Mouse (Mus musculus) kidney, embryonic 15.5 days (tissue): Measurements from ENCODE around the gene Tmem129. TPM values are rescaled to one million over a fixed set of nuclear protein-coding genes. Genes with fewer than 3 reads are reported as not detected.

Experiments used
- ATAC-seq: fragments of 200-750 bp; cut with Nextera tagmentation; replicated peaks from 2 replicates; pipeline ENCODE4 v1.8.0; 2017; ENCODE audit warnings: moderate TSS enrichment; ENCODE audit not compliant: low FRiP score
- H3K27ac ChIP-seq: fragments of 300-500 bp; sonication (generic); 2 replicates; pipeline ENCODE4 v1.5.1; 2015; ENCODE audit warnings: mild to moderate bottlenecking, inconsistent platforms
- H3K27me3 ChIP-seq: fragments of 300-500 bp; sonication (generic); 2 replicates; pipeline ENCODE4 v1.6.1; 2015; ENCODE audit warnings: inconsistent platforms
- H3K36me3 ChIP-seq: fragments of 300-500 bp; sonication (generic); 2 replicates; pipeline ENCODE4 v1.6.1; 2015; ENCODE audit warnings: inconsistent platforms
- H3K4me1 ChIP-seq: fragments of 300-500 bp; sonication (generic); 2 replicates; pipeline ENCODE4 v1.6.1; 2015; ENCODE audit warnings: inconsistent platforms
- H3K4me2 ChIP-seq: fragments of 300-500 bp; sonication (generic); 2 replicates; pipeline ENCODE4 v1.6.1; 2015; ENCODE audit warnings: moderate library complexity, mild to moderate bottlenecking, inconsistent platforms
- H3K4me3 ChIP-seq: fragments of 300-500 bp; sonication (generic); replicated peaks from 2 replicates; pipeline ENCODE4 v1.5.1; 2015; ENCODE audit warnings: mild to moderate bottlenecking, inconsistent platforms
- H3K9ac ChIP-seq: fragments of 300-500 bp; sonication (generic); 2 replicates; pipeline ENCODE4 v1.6.1; 2015; ENCODE audit warnings: mild to moderate bottlenecking, inconsistent platforms
- H3K9me3 ChIP-seq: fragments of 300-500 bp; sonication (generic); replicated peaks from 2 replicates; pipeline ENCODE4 v1.6.1; 2016; ENCODE audit warnings: inconsistent platforms
- WGBS: fragments of 180-500 bp; shearing (Covaris S2); methylation state at CpG from one replicate; pipeline ENCODE4 v1.1.7; 2015; ENCODE audit warnings: mixed read lengths; 5-methylcytosine and 5-hydroxymethylcytosine counted together
- polyA plus RNA-seq: library from polyadenylated mRNA; unstranded; fragments of >200 nt; fragmentation: Nextera tagmentation; extraction: Ambion mirVana; gene quantifications from 2 replicates; pipeline ENCODE4 v1.2.1, GENCODE M21; 2015

The Tmem129 gene
- polyA plus RNA-seq, 1 experiment from 2014 or later, result 37.5 TPM

DNA sequence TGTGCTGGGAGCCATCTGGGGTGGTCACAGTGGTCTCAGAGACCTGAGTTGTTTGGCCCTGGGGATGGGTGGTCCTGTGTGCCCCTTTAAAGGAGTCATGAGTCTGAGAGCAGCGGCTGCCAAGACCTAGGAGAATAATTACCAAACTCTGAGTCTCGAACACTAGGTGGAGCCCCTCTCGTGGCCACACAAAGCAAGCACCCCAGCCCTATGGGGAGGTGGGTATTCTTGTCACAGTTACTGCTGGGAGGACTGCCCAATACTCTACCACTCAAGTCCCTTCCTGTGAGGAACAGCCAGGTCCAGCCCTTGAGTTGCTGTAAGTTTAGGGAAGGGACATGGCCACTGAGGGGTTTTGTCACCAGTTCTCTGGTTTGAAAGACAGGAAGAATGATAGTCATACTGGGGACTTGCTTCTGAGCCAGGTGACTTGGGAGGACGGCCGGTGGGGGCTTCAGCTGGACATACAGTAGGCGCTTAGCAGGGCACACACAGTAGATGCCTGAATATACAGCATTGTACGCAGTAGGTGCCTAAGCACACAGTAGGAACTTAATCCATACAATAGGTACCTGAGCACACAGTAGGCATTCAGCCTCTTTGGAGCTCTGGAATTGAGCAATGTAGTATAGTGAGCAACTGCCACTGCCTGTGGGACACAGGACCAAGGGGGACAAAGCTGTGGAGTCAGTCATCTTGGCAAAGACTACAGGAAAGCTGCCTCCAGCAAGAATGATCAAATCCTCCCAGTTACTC is 25.9 kb upstream of the Tmem129 start:
- Histone ChIP-seq H3K4me1 (peaks cover 11% of the 10 kb centered on the region), H3K27ac (no peak overlapping the region), H3K36me3 (no peaks in the 10 kb centered on the region), H3K4me3 (no peak overlapping the region), H3K27me3 (0 out of 2 replicates have a peak, but pooled peaks cover 2% of the 10 kb centered on the region), H3K4me2 (no peak overlapping the region), H3K9me3 (no peaks in the 10 kb centered on the region), H3K9ac (no peak overlapping the region)
- no peak for ATAC-seq
- 44% methylated on average over 7 of the region's 7 CpGs for WGBS

DNA sequence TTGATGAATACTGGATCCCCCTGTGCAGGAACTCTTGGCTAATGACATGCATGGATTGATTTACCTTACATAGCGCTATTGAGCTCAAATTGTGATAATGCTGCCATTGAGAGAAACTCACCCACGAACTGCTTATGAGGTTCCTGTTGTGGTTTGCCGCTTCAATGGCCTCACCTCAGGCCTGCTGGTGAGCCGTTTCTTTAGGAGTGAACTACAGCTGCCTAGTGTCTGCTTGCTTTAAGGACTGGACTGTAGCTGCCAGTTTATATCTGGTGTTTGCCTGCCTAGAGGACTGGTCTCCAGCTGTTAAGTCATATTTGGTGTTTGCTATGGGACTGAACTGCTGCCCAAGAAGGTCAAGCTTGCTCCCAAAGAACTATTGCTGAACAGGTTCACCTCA is 24.7 kb upstream of the Tmem129 start:
- H3K36me3 ChIP-seq, result no peaks in the 10 kb centered on the region
- H3K27ac ChIP-seq, result no peak overlapping the region
- no peaks in the 10 kb centered on the region for H3K27me3 ChIP-seq
- H3K4me1 ChIP-seq, result peaks cover 5% of the 10 kb centered on the region; the same call in 1 of the 2 replicates
- ATAC-seq, result no peak
- no peaks in the 10 kb centered on the region for H3K9me3 ChIP-seq
- WGBS, result 69% methylated on average over 4 of the region's 4 CpGs
- no peak overlapping the region for H3K9ac ChIP-seq
- H3K4me3 ChIP-seq, result no peak overlapping the region
- no peak overlapping the region for H3K4me2 ChIP-seq

DNA sequence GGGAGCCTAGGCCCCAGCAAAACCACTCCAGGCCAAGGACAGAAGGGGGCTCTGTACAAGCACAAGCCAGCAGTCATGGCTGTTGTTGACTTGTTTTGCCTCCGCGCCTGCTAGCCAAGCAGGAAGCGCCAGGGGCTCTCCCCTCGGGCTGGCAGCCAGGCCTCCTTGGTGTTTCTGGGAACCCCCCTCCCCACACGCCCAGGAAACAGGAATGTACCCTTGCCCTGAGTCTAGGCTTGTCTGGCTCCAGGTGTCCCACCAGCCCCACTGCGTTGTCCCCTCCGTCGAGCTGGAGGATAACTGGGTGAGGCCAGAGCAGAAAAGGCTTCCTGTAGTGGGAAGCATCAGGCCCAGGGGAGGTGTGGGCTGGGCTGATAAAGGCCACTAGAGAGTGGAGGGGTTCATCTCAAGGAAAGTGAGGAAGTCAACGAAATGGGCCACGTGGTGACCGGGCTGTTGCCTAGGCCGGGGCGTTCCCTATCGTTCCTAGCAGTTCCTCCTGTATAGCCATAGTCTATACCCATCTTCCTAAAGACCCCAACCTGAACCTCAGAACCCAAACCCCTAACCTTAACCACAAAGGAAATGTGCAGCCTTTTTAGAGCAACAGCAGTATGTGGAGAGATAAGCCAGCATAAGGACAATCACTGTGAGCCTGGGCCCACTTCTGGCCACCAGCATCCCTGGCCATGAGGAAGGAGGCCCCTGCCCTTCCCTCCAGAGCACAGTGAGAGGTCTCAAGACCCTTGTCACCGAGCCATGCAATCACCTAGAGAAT is 23.6 kb upstream of the Tmem129 start:
- H3K4me1 ChIP-seq, result peaks cover 5% of the 10 kb centered on the region; the same call in 1 of the 2 replicates
- H3K27me3 ChIP-seq, result no peaks in the 10 kb centered on the region
- no peak overlapping the region for H3K4me2 ChIP-seq
- H3K9ac ChIP-seq, result no peak overlapping the region
- H3K36me3 ChIP-seq, result no peaks in the 10 kb centered on the region
- no peak overlapping the region for H3K27ac ChIP-seq
- ATAC-seq, result no peak
- H3K9me3 ChIP-seq, result no peaks in the 10 kb centered on the region
- no peak overlapping the region for H3K4me3 ChIP-seq
- 78% methylated on average over 15 of the region's 15 CpGs for WGBS

DNA sequence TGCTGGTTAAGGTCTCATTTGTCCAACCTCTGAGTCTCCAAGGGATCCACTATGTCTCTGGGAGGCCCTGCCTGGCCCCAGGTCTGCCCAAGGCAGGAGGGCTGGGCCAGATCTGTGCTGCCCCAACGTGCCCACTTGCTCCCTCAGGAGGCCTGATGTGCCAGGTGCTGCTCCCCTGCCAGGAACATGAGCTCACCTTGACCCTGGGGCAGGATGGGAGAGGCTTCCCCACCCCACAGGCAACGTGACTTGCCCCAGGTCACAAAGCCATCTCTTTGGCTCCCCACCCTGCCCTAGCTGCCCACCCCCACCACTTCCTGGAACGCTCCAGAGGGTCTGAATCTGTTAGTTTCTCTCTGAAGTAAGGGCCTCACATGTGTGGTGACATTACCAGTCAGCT is 22.8 kb upstream of the Tmem129 start:
- Histone ChIP-seq H3K4me1 (peaks cover 5% of the 10 kb centered on the region; the same call in 1 of the 2 replicates), H3K27me3 (no peaks in the 10 kb centered on the region), H3K36me3 (no peaks in the 10 kb centered on the region), H3K4me3 (no peak overlapping the region), H3K9ac (no peak overlapping the region), H3K4me2 (no peak overlapping the region), H3K27ac (no peak overlapping the region), H3K9me3 (no peaks in the 10 kb centered on the region)
- no peak for ATAC-seq
- WGBS, result 52% methylated on average over 3 of the region's 3 CpGs

DNA sequence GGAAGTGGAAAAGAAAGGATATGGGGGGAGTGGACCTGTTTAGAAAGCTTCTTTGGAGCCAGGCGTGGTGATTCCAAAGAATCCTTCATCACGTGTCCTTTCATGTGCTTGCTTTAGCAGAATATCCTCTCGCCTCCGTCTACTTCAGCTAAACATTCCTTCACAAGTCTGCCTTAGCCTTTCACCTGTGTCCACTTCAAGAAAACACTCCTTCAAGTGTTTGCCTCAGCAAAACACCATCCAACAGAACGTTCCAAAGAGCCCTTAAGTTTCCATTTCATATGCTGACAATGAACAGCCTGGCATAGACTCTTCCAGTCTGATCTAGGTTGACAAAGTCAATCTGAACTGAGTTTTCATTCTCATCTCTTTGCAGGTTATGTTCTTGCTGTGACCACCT is 20.0 kb upstream of the Tmem129 start:
- WGBS, result 84% methylated on average over 5 of the region's 5 CpGs
- Histone ChIP-seq H3K4me3 (no peak overlapping the region), H3K27me3 (no peaks in the 10 kb centered on the region), H3K36me3 (peaks cover 5% of the 10 kb centered on the region), H3K9me3 (no peaks in the 10 kb centered on the region), H3K9ac (no peak overlapping the region), H3K4me1 (0 out of 2 replicates have a peak, but pooled peaks cover 4% of the 10 kb centered on the region), H3K27ac (no peak overlapping the region), H3K4me2 (no peak overlapping the region)
- ATAC-seq, result no peak

DNA sequence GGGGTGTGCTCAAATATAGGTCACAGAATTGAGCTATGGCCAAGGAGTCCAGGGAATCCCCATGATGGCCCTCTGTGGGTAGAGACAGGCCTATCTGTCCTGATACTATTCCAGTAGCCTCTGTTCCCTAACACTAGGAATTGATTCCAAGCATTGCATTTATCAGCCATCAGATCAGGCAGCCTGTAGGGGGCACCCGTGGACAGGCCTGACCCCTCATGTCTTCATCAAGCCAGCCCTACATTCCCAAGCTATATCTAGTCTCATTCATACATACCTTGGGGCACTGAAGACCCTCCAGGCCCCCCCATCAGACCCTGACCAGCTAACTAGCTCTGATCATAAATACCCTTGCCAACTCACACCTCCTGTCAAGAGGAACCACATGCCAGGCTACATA is 17.7 kb upstream of the Tmem129 start:
- WGBS, result 0% methylated on average over 1 of the region's 1 CpGs
- no peak overlapping the region for H3K4me3 ChIP-seq
- 0 out of 2 replicates have a peak, but pooled peaks cover 4% of the 10 kb centered on the region for H3K4me1 ChIP-seq
- H3K36me3 ChIP-seq, result peaks cover 27% of the 10 kb centered on the region
- peak; percentile 54; the same call in 1 of the 2 replicates for ATAC-seq
- no peak overlapping the region for H3K9ac ChIP-seq
- no peaks in the 10 kb centered on the region for H3K27me3 ChIP-seq
- H3K4me2 ChIP-seq, result no peak overlapping the region
- H3K27ac ChIP-seq, result no peak overlapping the region
- H3K9me3 ChIP-seq, result no peaks in the 10 kb centered on the region

DNA sequence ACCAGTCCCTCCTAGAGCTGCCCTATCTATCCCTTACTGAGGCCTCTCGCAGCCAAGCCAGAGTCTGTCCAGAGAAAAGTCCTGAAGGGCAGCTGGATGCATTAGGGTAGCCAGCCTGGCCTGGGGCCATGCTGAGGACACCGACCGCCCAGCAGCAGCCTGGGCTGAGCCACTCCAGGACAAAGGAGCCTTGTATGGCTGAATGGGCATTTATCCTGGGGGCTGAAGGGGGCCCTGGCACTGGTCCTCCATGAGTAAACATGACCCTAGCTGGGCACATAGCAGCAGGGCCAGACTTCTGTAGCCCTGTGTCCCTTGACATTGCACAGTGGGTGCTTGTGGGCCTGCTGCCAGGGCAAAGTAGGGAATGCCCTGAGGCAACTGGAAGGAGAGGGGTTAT is 16.2 kb upstream of the Tmem129 start:
- no peaks in the 10 kb centered on the region for H3K27me3 ChIP-seq
- peaks cover 42% of the 10 kb centered on the region for H3K36me3 ChIP-seq
- H3K4me2 ChIP-seq, result no peak overlapping the region
- H3K9ac ChIP-seq, result no peak overlapping the region
- H3K27ac ChIP-seq, result no peak overlapping the region
- WGBS, result 80% methylated on average over 3 of the region's 3 CpGs
- 0 out of 2 replicates have a peak, but pooled peaks cover 4% of the 10 kb centered on the region for H3K4me1 ChIP-seq
- H3K9me3 ChIP-seq, result no peaks in the 10 kb centered on the region
- no peak for ATAC-seq
- no peak overlapping the region for H3K4me3 ChIP-seq

DNA sequence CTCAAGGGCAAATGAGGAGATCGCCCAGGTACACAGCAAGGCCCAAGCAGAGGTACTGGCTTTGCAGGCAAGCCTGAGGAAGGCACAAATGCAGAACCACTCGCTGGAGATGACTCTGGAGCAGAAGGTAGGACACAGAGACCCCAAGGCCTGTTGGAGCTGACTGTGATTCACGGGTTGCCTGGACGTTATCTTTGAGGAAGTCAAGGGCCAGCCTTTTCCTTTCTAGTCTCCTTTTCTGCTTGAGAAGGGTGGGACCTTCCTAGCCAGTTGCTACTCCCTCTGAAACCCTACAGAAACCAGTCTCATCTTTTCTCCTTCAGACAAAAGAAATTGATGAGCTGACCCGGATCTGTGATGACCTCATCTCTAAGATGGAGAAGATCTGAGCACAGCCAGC is 13.4 kb upstream of the Tmem129 start:
- 75% methylated on average over 5 of the region's 5 CpGs for WGBS
- H3K27ac ChIP-seq, result no peak overlapping the region
- ATAC-seq, result no peak
- no peak overlapping the region for H3K4me3 ChIP-seq
- 0 out of 2 replicates have a peak, but pooled peaks cover 4% of the 10 kb centered on the region for H3K4me1 ChIP-seq
- H3K9ac ChIP-seq, result no peak overlapping the region
- H3K9me3 ChIP-seq, result no peaks in the 10 kb centered on the region
- no peaks in the 10 kb centered on the region for H3K27me3 ChIP-seq
- H3K4me2 ChIP-seq, result no peak overlapping the region
- H3K36me3 ChIP-seq, result peaks cover 70% of the 10 kb centered on the region

DNA sequence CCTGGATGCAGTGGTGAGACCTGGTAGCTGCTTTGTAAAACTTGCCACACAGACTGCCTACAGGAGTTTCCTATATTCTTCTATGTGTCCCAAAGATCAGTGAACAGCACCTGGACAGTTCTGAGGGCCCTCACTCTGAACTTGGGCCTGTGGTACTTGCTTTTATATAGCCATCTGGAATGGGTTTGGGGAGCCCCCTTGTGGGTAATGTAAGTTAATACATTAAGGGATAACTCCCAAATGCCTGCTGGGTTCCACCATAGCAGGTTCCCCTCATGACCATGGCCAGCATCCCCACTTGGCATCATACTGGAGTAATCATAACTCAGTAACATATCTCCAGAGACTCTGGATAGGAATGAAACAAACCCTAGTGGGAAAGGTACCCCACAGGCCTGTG is 10.0 kb upstream of the Tmem129 start:
- Histone ChIP-seq H3K36me3 (peaks cover 96% of the 10 kb centered on the region), H3K9me3 (no peaks in the 10 kb centered on the region), H3K4me3 (no peak overlapping the region), H3K4me2 (no peak overlapping the region), H3K27ac (no peak overlapping the region), H3K27me3 (no peaks in the 10 kb centered on the region), H3K4me1 (no peaks in the 10 kb centered on the region), H3K9ac (no peak overlapping the region)
- ATAC-seq, result no peak

DNA sequence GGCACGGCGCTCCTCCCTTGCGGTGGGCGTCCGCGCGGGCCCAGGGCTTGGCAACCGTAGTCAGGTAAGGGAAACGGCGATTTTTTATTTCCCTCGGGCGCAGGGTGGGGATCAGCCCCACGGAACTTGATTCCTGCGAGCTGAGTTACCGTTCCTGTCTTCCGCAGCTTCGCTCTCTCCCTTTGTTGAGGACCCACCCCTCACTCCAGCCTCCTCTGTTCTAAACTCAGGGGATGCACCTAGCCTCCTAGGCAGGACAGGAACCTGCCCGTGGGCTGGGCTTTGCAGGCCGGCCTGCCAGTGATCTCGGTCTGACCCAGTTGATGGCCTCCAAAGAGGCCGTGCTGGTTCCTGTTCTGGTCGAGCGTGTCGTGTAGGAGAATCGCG is 441 bp upstream of the Tmem129 start:
- peak overlapping the region; percentile 84 for H3K4me3 ChIP-seq
- ATAC-seq, result peak; percentile 3

DNA sequence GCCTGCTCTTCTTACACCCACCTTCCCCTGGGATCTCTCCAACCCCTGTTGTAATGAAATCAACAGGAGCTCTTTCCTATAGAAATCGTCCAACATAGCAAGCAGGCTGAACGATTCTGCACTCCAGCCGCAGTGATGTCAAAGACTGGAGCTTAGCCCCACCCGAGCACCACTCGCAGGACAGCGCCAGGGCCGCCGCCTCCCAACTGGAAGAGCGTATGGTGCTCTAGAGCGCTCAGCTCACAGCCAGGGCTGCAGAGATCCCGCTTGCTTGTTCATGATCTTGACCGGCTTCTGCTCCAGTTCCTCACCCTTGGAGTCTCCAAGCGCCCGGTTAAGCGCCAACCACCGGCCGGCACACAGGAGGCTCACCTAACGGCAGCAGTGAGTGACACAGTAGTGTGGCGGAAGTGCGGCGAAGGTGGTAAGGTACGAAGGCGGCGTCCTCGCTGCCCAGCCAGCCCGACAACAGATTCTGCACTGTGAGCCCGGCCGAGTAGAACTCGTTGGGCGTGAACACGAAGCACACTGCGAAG is 897 bp downstream of the Tmem129 start:
- Histone ChIP-seq H3K9me3 (no peaks in the 10 kb centered on the region), H3K27me3 (no peaks in the 10 kb centered on the region), H3K4me3 (peak overlapping the region; percentile 84), H3K27ac (peak overlapping the region; percentile 99), H3K36me3 (peaks cover 53% of the 10 kb centered on the region), H3K4me1 (peaks cover 51% of the 10 kb centered on the region), H3K9ac (peak overlapping the region; percentile 79), H3K4me2 (peak overlapping the region; percentile 73)
- peak; percentile 41 for ATAC-seq
- WGBS, result under 1% methylated on average over 32 of the region's 32 CpGs

More for the DNA sequence above, 441 bp upstream of the Tmem129 start:
- Histone ChIP-seq H3K27me3 (no peaks in the 10 kb centered on the region), H3K4me2 (peak overlapping the region; percentile 73), H3K36me3 (peaks cover 58% of the 10 kb centered on the region), H3K27ac (peak overlapping the region; percentile 99), H3K4me1 (peaks cover 42% of the 10 kb centered on the region), H3K9me3 (no peaks in the 10 kb centered on the region), H3K9ac (peak overlapping the region; percentile 83)
- 0% methylated on average over 26 of the region's 26 CpGs for WGBS

DNA sequence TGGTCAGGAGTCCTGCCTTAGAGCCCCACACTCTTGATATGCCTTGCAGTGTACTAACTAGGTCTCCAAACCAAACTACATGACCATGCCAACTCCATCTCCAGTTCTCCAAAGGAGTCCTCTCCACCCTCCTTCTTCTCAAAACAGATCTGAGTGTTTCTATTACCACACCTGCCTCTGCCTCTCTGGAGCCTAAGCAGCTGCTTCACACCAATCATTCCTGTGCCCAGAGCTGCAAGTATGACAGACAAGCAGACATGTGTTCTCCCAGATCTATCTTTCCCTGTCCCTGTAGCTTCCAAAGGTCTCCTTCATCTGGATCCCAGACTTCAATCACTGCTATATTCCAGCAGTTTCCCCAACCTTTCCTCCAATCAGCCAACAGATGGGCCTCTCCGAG is 1.5 kb downstream of the Tmem129 start:
- ATAC-seq, result no peak
- peak overlapping the region; percentile 73 for H3K4me2 ChIP-seq
- H3K9ac ChIP-seq, result peak overlapping the region; percentile 79
- peaks cover 51% of the 10 kb centered on the region for H3K4me1 ChIP-seq
- peak overlapping the region; percentile 84 for H3K4me3 ChIP-seq
- H3K9me3 ChIP-seq, result no peaks in the 10 kb centered on the region
- peak overlapping the region; percentile 99 for H3K27ac ChIP-seq
- peaks cover 47% of the 10 kb centered on the region for H3K36me3 ChIP-seq
- 24% methylated on average over 1 of the region's 1 CpGs for WGBS
- H3K27me3 ChIP-seq, result no peaks in the 10 kb centered on the region
